Mouse (Mus musculus): ENCODE results near the gene Cbx1. TPM values are rescaled to one million over a fixed set of nuclear protein-coding genes. Genes with fewer than 3 reads are reported as not detected.

Cbx1 gene
- total RNA-seq (2014; fragmentation: Nextera tagmentation), result 56.0 and 60.6 TPM in 2 replicates
- total RNA-seq (2017), result 78.9 and 79.8 TPM in 2 replicates

- peak; percentile 94 for ATAC-seq (replicated peaks; ENCODE audit: poor library complexity, severe bottlenecking)
Measured at GRCm38 (mm10) chr11:96788871-96789795, at the start of gene Cbx1. Gene Cbx1, plus strand, starts transcription at chr11:96789127.

DNA sequence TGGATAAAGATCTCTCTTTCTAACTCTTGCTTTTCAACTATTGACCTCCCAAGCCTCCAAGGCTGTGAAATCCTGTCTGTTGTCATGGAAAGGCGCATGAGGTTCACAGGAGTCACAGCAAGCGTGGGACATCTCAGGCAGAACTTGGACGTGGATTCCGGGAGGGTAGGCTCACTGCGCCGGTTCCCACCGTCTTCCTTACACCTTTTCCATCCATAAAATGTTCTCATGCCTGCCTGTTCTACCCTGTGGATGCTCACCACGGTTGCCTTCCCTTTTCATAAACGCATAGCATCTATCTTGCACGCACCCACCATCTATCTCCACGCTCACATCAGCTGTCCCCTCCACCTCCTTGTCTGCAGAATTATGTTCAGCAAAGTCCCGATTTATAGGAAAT, 48.1 kb upstream of the Cbx1 start:
- no peak for ATAC-seq (replicated peaks; ENCODE audit: poor library complexity, severe bottlenecking)

GRCm38 (mm10) chr11:96741995-96742394, 46.9 kb upstream of the Cbx1 start:
- no peak; the same call in 1 of the 2 replicates for ATAC-seq (replicated peaks; ENCODE audit: poor library complexity, severe bottlenecking)

GRCm38 (mm10) chr11:96743000-96743399, 45.9 kb upstream of the Cbx1 start:
- 0 out of 2 replicates have a peak, but pooled peaks have one; percentile 22 for ATAC-seq (replicated peaks; ENCODE audit: poor library complexity, severe bottlenecking)

- no peak for ATAC-seq (replicated peaks; ENCODE audit: poor library complexity, severe bottlenecking)
Measured at GRCm38 (mm10) chr11:96743891-96744290, 45.0 kb upstream of the Cbx1 start.

GRCm38 (mm10) chr11:96746648-96747047, 42.3 kb upstream of the Cbx1 start:
- ATAC-seq (replicated peaks; ENCODE audit: poor library complexity, severe bottlenecking), result no peak

DNA sequence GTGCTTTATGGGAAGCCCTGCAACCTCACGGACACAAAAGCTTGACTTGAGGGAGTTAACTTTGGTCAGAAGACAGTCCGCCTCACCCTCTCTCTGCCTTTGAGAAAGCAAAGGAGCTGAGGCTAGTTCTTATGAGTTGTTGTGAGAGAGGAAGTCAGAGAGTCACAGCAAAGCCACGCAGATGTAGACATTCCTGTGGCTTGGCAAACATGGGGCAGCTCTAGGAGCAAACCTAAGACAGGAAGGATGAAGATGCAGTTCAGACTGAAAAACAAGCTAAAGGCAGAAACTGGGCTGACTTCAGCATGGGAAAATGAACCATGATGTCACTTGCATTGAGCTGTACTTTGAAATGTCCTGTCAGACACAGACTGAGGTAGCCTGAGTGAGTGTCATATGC, 41.4 kb upstream of the Cbx1 start:
- ATAC-seq (replicated peaks; ENCODE audit: poor library complexity, severe bottlenecking), result no peak

DNA sequence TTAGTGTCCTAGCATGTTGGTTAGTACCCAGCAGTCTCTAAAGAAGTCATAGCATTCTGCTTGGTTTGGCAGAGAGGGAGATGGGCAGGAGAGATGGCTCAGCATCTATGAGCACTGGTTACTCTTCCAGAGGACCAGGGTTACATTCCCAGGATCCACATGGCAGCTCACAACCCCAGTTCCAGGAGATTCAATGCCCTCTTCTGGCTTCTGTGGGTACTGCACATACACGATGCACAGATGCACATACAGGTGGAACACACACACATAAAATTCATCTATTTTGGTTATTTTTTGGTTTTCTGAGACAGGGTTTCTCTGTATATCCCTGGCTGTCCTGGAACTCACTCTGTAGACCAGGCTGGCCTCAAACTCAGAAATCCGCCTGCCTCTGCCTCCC, 33.6 kb upstream of the Cbx1 start:
- no peak for ATAC-seq (replicated peaks; ENCODE audit: poor library complexity, severe bottlenecking)

DNA sequence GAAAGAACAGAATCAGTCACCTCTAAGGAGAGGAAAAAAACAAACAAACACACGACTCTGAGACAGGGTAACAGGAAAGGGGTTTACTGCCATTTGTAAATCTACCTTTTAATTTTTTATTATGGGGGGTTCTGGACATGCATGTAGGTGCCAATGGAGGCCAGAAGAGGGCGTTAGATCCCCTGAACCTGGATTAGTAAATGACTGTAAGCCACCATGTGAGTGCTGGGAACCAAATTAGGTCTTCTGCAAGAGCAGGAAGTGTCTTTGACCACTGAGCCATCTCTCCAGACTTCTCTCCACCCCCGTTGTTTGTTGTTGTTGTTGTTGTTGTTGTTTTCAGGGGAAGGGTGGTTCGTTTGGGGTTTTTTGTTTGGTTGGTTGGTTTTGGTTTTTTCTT, 31.5 kb upstream of the Cbx1 start:
- no peak for ATAC-seq (replicated peaks; ENCODE audit: poor library complexity, severe bottlenecking)

DNA sequence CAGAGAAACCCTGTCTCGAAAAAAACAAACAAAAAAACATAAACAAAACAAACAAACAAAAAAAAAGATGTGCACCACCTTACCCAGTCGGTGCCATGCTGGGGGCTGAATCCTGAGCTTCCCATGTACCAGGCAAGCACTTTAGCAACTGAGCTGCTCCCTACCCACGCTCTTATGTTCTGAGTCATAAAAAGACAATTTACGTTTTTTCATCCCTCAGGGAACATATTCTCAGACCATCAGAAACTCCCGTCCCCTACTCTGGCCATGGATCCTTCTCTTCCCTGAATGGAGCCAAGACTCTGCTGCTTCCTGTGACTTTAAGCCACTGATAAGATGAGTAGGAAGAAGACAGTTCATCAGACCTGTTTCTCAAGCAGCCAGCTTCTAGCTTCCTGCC, 30.5 kb upstream of the Cbx1 start:
- no peak for ATAC-seq (replicated peaks; ENCODE audit: poor library complexity, severe bottlenecking)

DNA sequence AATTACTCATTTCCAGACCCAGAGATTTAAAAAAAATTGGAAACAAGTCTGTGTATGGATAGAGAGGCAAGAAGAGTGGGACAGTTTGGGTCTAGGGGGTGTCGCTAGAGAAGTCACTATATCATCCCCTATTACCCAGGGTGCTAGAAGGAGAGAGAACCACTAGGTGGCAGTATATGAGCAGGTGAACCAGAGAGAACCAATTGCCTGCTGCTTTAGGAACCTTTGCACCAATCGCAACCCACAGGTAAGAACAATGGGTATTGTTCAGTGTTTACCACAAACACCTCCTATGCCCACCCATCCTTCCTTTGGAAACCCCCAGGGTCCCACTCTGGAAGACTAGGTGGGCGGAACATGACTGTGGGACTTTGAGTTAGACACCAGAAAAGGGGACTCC, 28.9 kb upstream of the Cbx1 start:
- ATAC-seq (replicated peaks; ENCODE audit: poor library complexity, severe bottlenecking), result peak; percentile 87

DNA sequence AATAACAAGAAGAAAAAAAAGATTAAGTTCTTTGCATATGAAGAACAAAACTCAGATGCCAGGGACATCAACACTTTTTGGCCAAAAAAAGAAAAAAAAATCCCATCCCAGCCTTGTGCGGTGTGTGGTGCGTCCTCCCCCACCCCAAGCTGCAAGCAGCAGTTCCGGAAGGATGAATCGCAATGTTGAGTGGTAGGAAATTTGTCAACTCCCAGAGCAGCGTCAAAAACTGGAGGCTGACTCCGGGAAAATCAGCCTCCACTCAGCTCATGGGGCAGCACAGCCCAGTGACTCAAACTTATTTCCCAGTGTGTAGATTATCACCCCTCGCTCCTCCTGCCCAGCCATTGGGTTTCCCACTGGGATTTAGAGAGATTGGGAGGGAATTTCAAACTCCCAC, 26.9 kb upstream of the Cbx1 start:
- ATAC-seq (replicated peaks; ENCODE audit: poor library complexity, severe bottlenecking), result no peak

GRCm38 (mm10) chr11:96762742-96763470, 26.0 kb upstream of the Cbx1 start:
- no peak for ATAC-seq (replicated peaks; ENCODE audit: poor library complexity, severe bottlenecking)

GRCm38 (mm10) chr11:96764511-96765350, 24.2 kb upstream of the Cbx1 start:
- ATAC-seq (replicated peaks; ENCODE audit: poor library complexity, severe bottlenecking), result no peak

GRCm38 (mm10) chr11:96765645-96766044, 23.3 kb upstream of the Cbx1 start:
- ATAC-seq (replicated peaks; ENCODE audit: poor library complexity, severe bottlenecking), result peak; percentile 94

DNA sequence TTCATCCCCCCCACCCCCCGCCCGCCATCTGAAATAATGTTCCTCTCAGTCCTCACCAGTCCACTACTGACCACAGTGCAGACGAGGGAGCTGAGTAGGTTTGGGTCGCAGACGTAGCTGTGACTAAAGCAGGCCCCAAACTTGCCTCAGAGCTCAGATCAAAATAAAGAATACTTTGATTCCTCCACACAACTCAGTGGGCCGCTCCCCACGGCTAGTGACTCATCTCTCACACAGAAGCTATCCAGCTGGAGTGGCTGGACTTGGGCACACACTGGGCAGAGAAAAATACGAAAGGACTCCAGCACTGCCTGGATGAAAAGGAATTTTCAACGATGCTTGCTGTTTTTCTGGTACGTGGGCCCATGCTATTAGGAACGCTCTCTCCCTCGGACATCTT, 22.4 kb upstream of the Cbx1 start:
- ATAC-seq (replicated peaks; ENCODE audit: poor library complexity, severe bottlenecking), result no peak

- ATAC-seq (replicated peaks; ENCODE audit: poor library complexity, severe bottlenecking), result no peak
Measured at GRCm38 (mm10) chr11:96767096-96767495, 21.8 kb upstream of the Cbx1 start.

DNA sequence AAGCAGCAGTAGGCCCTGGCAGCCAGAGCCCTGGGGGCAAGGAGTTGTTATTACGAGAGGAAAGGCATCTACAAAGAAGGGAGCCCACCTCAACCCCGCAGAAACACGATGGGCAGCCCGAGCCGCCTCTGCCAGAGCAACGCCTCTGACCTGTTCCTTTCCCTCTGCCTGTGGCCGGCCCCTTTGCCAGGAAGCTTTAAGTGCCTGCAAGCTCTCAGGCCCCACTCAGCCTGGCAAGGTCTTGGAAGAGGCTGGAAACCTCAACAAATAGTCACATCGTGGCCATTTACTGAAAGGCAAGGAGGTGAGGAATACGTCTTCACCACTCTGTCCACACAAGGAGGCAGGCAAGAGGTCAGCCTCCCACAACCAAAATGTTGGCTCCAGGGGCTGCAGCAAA, 20.7 kb upstream of the Cbx1 start:
- no peak for ATAC-seq (replicated peaks; ENCODE audit: poor library complexity, severe bottlenecking)

- no peak for ATAC-seq (replicated peaks; ENCODE audit: poor library complexity, severe bottlenecking)
Measured at GRCm38 (mm10) chr11:96771274-96771975, 17.5 kb upstream of the Cbx1 start.

GRCm38 (mm10) chr11:96772413-96772812, 16.5 kb upstream of the Cbx1 start:
- ATAC-seq (replicated peaks; ENCODE audit: poor library complexity, severe bottlenecking), result no peak

Measured in granulocyte monocyte progenitor cell, adult 5-6 weeks (primary cell).